Mouse (Mus musculus) heart, postnatal 0 days (tissue): ENCODE data around the gene Aen.

Experiments
- CTCF ChIP-seq: IDR thresholded peaks from 2 replicates; pipeline ENCODE4 v1.5.1; 2016; ENCODE audit warnings: antibody characterized with exemption, control low read depth, low read depth
- EP300 ChIP-seq: IDR thresholded peaks from 2 replicates; pipeline ENCODE4 v1.6.1; 2016; ENCODE audit warnings: antibody characterized with exemption, low read depth

DNA sequence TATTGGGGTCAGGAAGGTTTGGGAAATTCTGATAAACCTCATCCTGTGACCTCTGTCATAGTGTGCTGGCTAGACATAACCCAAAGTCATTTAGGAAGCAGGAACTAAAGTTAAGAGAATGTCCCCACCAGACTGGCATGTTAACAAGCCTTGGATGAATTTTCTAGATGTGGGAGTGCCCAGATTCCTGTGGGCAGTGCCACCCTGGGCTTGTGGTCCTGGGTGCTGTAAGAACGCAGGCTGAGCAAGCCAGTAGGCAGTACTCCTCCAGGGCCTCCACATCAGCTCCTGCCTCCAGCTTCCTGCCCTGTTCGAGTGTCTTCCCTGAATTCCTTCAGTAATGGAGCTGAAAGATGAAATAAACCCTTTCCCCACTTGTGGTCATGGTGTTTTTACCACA, 8.5 kb downstream of the Aen start:
- TF ChIP-seq CTCF (no peak), EP300 (no peak)
